Mouse (Mus musculus) kidney, embryonic 14.5 days (tissue): ENCODE results near the gene Myh2. TPM values are rescaled to one million over a fixed set of nuclear protein-coding genes. Genes with fewer than 3 reads are reported as not detected.

Experiments
- ATAC-seq: fragments of 200-750 bp; cut with Nextera tagmentation; 2 replicates; pipeline ENCODE4 v1.8.0; 2017; ENCODE audit warnings: moderate number of reproducible peaks, mild to moderate bottlenecking, moderate TSS enrichment, moderate library complexity; ENCODE audit not compliant: low FRiP score, low TSS enrichment
- H3K27ac ChIP-seq: fragments of 300-500 bp; sonication (generic); 2 replicates; pipeline ENCODE4 v1.5.1; 2014; ENCODE audit warnings: low read depth, mild to moderate bottlenecking, low read length, moderate library complexity, mixed read lengths
- H3K27me3 ChIP-seq: fragments of 300-500 bp; sonication (generic); 2 replicates; pipeline ENCODE4 v1.6.1; 2014; ENCODE audit warnings: mild to moderate bottlenecking, low read length; ENCODE audit not compliant: control insufficient read depth, insufficient read depth
- H3K36me3 ChIP-seq: fragments of 300-500 bp; sonication (generic); 2 replicates; pipeline ENCODE4 v1.6.1; 2014; ENCODE audit warnings: low read length, mixed read lengths; ENCODE audit not compliant: control insufficient read depth, insufficient read depth
- H3K4me1 ChIP-seq: fragments of 300-500 bp; sonication (generic); 2 replicates; pipeline ENCODE4 v1.6.1; 2014; ENCODE audit warnings: low read length, mixed read lengths; ENCODE audit not compliant: control insufficient read depth, insufficient read depth
- H3K4me2 ChIP-seq: fragments of 300-500 bp; sonication (generic); replicated peaks from 2 replicates; pipeline ENCODE4 v1.6.1; 2014; ENCODE audit warnings: low read depth, mild to moderate bottlenecking, low read length
- H3K4me3 ChIP-seq: fragments of 300-500 bp; sonication (generic); 2 replicates; pipeline ENCODE4 v1.5.1; 2014; ENCODE audit warnings: mild to moderate bottlenecking, low read length
- H3K9ac ChIP-seq: fragments of 300-500 bp; sonication (generic); 2 replicates; pipeline ENCODE4 v1.6.1; 2014; ENCODE audit warnings: low read depth, mild to moderate bottlenecking, low read length, moderate library complexity
- H3K9me3 ChIP-seq: fragments of 300-500 bp; sonication (generic); 2 replicates; pipeline ENCODE4 v1.6.1; 2016; ENCODE audit warnings: low read length; ENCODE audit not compliant: control insufficient read depth
- WGBS: fragments of 180-500 bp; shearing (Covaris S2); extraction: QIAGEN DNeasy Blood & Tissue Kit; methylation state at CpG from one replicate; pipeline ENCODE4 v1.1.7; 2014; 5-methylcytosine and 5-hydroxymethylcytosine counted together
- polyA plus RNA-seq: library from polyadenylated mRNA; unstranded; fragments of >200 nt; fragmentation: Nextera tagmentation; extraction: Ambion mirVana; gene quantifications from 2 replicates; pipeline ENCODE4 v1.2.1, GENCODE M21; 2014

The Myh2 gene
- polyA plus RNA-seq, 1 experiment from 2014 or later: not detected

DNA sequence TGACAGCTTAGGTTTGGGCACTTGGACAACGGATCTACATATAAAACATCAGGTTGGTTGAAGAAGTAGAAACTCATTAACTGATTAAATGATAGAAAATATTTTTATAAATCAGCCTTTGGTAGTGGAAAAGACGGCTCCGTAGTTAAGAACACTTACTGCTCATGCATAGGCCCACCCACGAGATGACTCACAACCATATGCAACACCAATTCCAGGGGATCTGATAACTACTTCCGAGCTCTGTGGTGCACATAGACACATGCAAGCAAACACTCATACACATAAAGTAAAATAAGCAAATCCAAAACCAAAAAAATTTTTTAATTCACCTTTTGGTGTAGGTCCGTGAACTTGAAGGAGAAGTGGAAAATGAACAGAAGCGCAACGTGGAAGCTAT lies 51.0 kb downstream of the Myh2 start:
- H3K4me3 ChIP-seq: no peak overlapping the region
- 91% methylated on average over 8 of the region's 8 CpGs for WGBS
- no peaks in the 10 kb centered on the region for H3K27me3 ChIP-seq
- no peak overlapping the region for H3K9ac ChIP-seq
- no peaks in the 10 kb centered on the region for H3K4me1 ChIP-seq
- ATAC-seq: no peak
- no peak overlapping the region for H3K27ac ChIP-seq
- H3K9me3 ChIP-seq: no peaks in the 10 kb centered on the region
- no peak overlapping the region for H3K4me2 ChIP-seq
- H3K36me3 ChIP-seq: no peaks in the 10 kb centered on the region

DNA sequence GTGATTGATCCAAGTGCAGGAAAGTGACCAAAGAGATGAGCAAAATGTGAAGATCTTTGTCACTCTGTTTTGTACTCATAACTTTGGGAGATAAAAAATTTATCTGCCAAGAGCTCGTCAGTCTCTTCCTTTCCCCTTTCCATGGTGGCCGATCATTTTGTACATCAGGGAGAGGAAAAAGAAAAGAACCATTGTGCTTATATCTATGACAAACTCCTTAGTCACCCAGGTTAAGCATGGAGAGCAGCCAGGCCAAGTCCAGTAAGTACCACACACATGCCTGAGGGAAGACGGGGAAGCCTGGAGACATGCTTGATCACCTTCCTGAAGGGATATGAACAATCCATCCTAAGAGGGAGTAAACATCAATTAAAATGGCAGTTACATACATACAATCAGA lies 53.6 kb downstream of the Myh2 start:
- 78% methylated on average over 3 of the region's 3 CpGs for WGBS
- no peak overlapping the region for H3K4me2 ChIP-seq

DNA sequence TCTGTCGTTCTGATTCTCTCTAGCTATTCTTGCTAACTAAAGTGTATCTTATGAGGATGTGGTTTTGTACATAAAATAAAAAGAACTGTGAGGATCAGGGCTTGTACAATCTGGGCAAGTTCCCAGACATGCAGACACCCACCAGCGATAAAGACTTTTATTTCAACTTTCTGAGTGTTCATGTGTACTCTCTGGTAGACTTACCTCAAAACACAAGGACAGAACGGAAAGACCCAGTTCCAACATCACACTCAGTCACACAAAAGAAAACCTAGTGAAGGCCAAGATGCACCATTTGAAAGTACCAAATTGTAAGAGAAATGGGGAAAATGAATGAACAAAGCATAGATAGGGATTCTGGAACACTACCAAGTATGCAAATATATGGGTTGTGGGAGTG lies 57.9 kb downstream of the Myh2 start:
- no peak overlapping the region for H3K27ac ChIP-seq
- H3K4me3 ChIP-seq: no peak overlapping the region
- no peak overlapping the region for H3K9ac ChIP-seq
- no peak overlapping the region for H3K4me2 ChIP-seq
- no peaks in the 10 kb centered on the region for H3K4me1 ChIP-seq
- ATAC-seq: no peak
- no peaks in the 10 kb centered on the region for H3K36me3 ChIP-seq
- no peaks in the 10 kb centered on the region for H3K9me3 ChIP-seq
- no peaks in the 10 kb centered on the region for H3K27me3 ChIP-seq
- 92% methylated on average over 3 of the region's 3 CpGs for WGBS

More for the DNA sequence above, 53.6 kb downstream of the Myh2 start:
- Histone ChIP-seq H3K27me3 (no peaks in the 10 kb centered on the region), H3K4me3 (no peak overlapping the region), H3K36me3 (no peaks in the 10 kb centered on the region), H3K27ac (no peak overlapping the region), H3K9me3 (no peaks in the 10 kb centered on the region), H3K4me1 (no peaks in the 10 kb centered on the region), H3K9ac (no peak overlapping the region)
- ATAC-seq: no peak

DNA sequence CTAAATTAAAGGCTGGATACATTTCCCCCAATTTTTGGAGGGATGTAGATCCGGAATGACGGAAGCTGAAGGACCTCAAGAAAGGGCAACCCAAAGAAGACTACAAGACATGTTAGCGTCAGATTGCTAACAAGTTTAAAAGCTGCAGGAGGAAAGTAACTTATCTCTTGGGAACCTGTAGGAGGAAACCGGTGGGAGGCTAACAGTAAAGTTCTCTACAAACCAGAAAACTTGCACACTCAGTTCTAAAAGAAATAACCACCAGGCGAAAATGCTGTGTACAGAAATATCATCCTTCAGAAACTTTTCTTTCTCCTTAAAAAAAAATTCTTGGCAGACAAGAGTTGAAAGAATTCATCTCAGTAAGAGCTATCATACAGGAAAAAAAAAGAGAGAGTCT lies 58.3 kb downstream of the Myh2 start:
- no peak for ATAC-seq
- Histone ChIP-seq H3K9me3 (no peaks in the 10 kb centered on the region), H3K4me2 (no peak overlapping the region), H3K36me3 (no peaks in the 10 kb centered on the region), H3K9ac (no peak overlapping the region), H3K4me1 (no peaks in the 10 kb centered on the region), H3K27ac (no peak overlapping the region), H3K4me3 (no peak overlapping the region), H3K27me3 (no peaks in the 10 kb centered on the region)
- 78% methylated on average over 5 of the region's 5 CpGs for WGBS

DNA sequence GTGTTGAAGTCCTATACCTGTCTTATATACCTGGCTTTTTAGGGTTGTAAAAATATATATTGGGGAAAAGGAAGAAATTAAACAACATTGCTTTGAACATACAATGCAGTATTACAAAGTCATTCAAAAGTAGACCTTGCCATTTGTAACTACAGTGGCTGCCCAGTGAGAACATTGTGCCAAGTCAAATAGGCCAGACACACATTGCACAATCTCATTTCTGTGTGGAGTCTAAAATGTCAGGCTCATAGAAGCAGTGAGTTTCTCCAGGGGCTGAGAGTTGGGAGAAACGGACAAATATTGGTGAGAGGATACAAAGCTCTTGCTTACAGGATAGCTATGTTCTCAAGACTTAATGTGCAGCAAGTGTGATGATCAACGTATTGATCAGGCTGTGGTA lies 59.1 kb downstream of the Myh2 start:
- WGBS: 83% methylated on average over 2 of the region's 2 CpGs

DNA sequence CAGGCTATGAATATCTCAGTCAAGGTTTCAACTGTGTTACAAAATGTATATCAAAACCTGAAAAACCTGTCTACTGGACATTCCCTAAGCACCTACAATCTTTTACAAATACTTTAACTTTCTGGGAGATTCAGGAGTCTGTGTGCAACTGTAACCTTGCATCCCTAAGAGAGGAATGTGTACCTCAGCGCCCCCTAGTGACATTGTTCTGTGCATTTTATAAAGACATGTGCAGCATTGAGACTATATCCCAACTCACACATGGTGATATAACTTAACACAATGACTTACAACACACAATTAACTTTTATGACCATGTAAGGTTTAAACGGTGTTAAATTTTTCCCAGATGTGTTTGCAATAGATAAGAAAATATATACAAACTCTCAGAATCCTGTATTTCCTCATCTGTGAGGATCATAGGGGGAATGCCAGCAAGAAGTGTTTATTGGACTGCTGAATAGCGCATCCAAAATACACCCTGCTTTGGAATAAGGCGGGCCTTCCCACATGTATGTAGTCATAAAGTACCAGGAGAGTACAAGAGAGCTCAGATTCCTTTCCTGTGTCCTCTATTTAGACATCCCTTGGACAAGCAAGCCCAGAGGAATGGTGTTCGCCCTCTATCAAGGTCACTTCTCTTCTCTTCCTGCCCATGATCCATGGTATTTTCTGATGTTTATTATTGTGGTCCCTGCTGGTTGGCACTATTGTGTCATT lies 65.0 kb downstream of the Myh2 start:
- no peak for ATAC-seq
- 61% methylated on average over 5 of the region's 5 CpGs for WGBS
- Histone ChIP-seq H3K27me3 (no peaks in the 10 kb centered on the region), H3K4me2 (no peak overlapping the region), H3K9me3 (no peaks in the 10 kb centered on the region), H3K9ac (no peak overlapping the region), H3K36me3 (no peaks in the 10 kb centered on the region), H3K4me1 (no peaks in the 10 kb centered on the region), H3K27ac (no peak overlapping the region), H3K4me3 (no peak overlapping the region)

More for the DNA sequence above, 59.1 kb downstream of the Myh2 start:
- H3K9me3 ChIP-seq: no peaks in the 10 kb centered on the region
- no peak overlapping the region for H3K4me3 ChIP-seq
- H3K4me1 ChIP-seq: no peaks in the 10 kb centered on the region
- ATAC-seq: no peak
- no peak overlapping the region for H3K27ac ChIP-seq
- no peaks in the 10 kb centered on the region for H3K36me3 ChIP-seq
- no peak overlapping the region for H3K9ac ChIP-seq
- no peaks in the 10 kb centered on the region for H3K27me3 ChIP-seq
- H3K4me2 ChIP-seq: no peak overlapping the region

DNA sequence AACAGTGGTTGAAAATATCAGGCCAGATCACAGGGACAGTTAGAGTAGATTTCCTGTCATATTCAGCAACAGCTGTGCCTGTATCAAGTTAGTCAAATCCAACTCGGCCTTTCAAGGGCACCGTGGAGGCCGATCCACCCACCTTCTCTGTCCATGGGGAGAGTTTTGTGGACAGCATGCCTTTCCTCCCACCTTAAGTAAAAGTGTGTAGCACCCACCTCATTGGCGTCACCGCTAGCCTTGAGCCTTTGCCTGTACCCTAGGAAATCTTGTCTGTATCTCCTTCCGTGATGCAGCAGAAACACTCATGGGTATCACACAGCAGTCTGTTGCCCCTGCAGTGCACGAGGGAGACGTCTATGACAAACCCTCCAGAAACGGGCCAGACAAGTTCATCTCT lies 66.0 kb downstream of the Myh2 start:
- Histone ChIP-seq H3K27me3 (no peaks in the 10 kb centered on the region), H3K4me1 (no peaks in the 10 kb centered on the region), H3K27ac (no peak overlapping the region), H3K4me3 (no peak overlapping the region), H3K4me2 (no peak overlapping the region), H3K9ac (no peak overlapping the region), H3K9me3 (no peaks in the 10 kb centered on the region), H3K36me3 (no peaks in the 10 kb centered on the region)
- 82% methylated on average over 9 of the region's 9 CpGs for WGBS
- no peak for ATAC-seq

DNA sequence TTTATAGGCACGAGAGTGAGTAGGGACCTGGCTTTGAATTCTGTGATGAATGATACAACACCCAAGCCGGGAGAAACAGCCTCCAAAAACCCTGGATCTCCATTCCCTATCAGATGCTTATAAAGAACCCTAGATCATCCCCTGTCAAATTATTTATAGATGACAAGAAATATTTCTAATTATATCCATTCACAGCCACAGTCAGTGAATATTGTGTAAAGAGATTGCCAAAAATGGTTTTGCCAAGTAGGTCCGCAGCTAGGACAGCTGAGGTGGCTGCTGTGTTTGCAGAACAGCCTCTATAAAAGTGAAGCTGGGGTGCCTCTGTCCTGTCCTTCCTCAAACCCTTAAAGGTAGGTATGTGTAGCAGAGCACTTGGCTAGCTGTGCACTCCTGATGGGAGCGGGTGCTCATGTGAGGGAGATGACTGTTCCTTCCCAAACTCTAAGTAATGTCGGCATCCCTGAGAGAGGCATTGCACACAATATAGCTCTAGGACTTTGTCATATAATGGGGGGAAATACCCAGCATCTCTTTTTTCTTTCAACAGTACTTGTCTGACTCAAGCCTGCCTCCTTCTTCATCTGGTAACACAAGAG lies 66.8 kb downstream of the Myh2 start, which contains the start of gene Myh4:
Gene Myh4, plus strand, starts transcription at position 549 of the 599 bp plus-strand sequence.
- ATAC-seq: no peak
- Histone ChIP-seq H3K27me3 (no peaks in the 10 kb centered on the region), H3K9me3 (no peaks in the 10 kb centered on the region), H3K4me3 (no peak within 1 kb of the TSS), H3K9ac (no peak within 1 kb of the TSS), H3K4me1 (no peaks in the 10 kb centered on the region), H3K36me3 (no peaks in the 10 kb centered on the region), H3K27ac (no peak within 1 kb of the TSS), H3K4me2 (no peak within 1 kb of the TSS)
- WGBS: 70% methylated on average over 5 of the region's 5 CpGs

DNA sequence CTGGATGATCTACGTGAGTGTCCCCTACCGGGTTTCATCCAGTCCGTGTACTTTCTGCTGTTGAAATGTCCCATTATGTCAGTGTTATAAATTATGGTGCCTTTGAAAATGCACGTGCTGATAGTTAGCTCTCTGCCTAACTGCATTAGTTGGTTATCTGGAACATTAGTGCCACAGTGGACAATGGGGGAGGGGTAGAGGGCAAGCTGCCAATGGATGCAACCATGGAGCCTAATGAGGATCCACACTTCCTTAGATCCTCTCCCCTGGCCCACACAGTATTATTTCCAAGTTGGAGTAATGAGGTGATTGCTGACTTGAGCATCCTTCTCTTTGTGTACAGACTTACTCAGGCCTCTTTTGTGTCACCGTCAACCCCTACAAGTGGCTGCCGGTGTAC lies 70.2 kb downstream of the Myh2 start:
- Histone ChIP-seq H3K9me3 (no peaks in the 10 kb centered on the region), H3K36me3 (no peaks in the 10 kb centered on the region), H3K27me3 (no peaks in the 10 kb centered on the region), H3K9ac (no peak overlapping the region), H3K4me3 (no peak overlapping the region), H3K4me1 (no peaks in the 10 kb centered on the region), H3K4me2 (no peak overlapping the region), H3K27ac (no peak overlapping the region)
- WGBS: 86% methylated on average over 6 of the region's 6 CpGs
- no peak for ATAC-seq
